Mouse (Mus musculus): ENCODE data around the gene Gbp5.

- TF ChIP-seq CTCF (IDR thresholded peaks at IDR 0.05; ENCODE audit: low read depth) (no peak), EP300 (IDR thresholded peaks at IDR 0.05; ENCODE audit: low read depth) (no peak)
Measured at GRCm38 (mm10) chr3:142570738-142571137, 77.0 kb downstream of the Gbp5 start.
